Mouse (Mus musculus): ENCODE measurements around the gene Pdk2. TPM values are rescaled to one million over a fixed set of nuclear protein-coding genes. Genes with fewer than 3 reads are reported as not detected.
"Not testable (repeated sequence)": the region's sequence is repeated elsewhere in the genome, so short reads cannot be mapped to it uniquely, and the experiment has no call there.

Pdk2 gene
- polyA plus RNA-seq, 1 experiment from 2014 or later: 46.5 TPM

- H3K4me1 ChIP-seq (ENCODE audit: control insufficient read depth, insufficient read depth, low read length): peaks cover 40% of the 10 kb centered on the region
- not testable (repeated sequence) for ATAC-seq (ENCODE audit: low FRiP score, low TSS enrichment); H3K9me3 ChIP-seq (ENCODE audit: control insufficient read depth, low read length); H3K27ac ChIP-seq (ENCODE audit: low read depth, low read length); H3K36me3 ChIP-seq (ENCODE audit: control insufficient read depth, insufficient read depth, low read length); H3K27me3 ChIP-seq (ENCODE audit: control insufficient read depth, insufficient read depth, low read length)
- WGBS: 13% methylated on average over 4 of the region's 4 CpGs
- H3K4me2 ChIP-seq (replicated peaks; ENCODE audit: low read depth, low read length): peak overlapping the region; percentile 90
- peak overlapping the region; percentile 75 for H3K4me3 ChIP-seq (ENCODE audit: low read length)
- peak overlapping the region; percentile 89; the same call in 1 of the 2 replicates for H3K9ac ChIP-seq (ENCODE audit: low read depth, low read length)
Observed at GRCm38 (mm10) chr11:95010841-95011403, 30.2 kb downstream of the Pdk2 start.

DNA sequence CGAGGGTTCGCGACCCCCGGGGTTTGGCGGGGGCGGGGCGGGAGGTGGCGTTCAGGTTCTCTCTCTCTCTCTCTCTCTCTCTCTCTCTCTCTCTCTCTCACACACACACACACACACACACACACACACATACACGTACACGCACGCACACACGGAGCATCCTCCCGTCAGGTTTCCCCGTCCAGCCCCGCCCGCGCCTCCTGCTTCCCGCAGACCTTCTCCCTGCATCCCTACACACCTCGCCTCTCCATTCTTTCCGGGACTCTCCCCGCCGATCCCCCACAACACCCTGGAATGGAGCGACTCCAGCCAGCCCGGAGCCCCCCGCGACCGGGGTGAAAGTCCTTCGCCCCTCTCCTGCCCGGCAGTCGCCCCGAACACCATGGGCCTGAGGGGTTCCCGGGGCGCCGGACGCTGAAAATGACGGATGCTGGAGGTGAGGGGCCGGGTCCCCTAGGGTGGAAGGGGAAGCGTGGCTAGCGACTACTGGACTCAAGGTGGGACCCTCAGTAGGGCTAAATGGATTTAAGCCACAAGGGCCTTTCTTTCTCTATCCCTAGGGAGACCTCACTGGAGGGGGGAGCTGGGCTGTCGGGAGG, 30.9 kb downstream of the Pdk2 start:
- peak overlapping the region; percentile 75 for H3K4me3 ChIP-seq (ENCODE audit: low read length)
- no peaks in the 10 kb centered on the region for H3K27me3 ChIP-seq (ENCODE audit: control insufficient read depth, insufficient read depth, low read length)
- H3K36me3 ChIP-seq (ENCODE audit: control insufficient read depth, insufficient read depth, low read length): peaks cover 9% of the 10 kb centered on the region; the same call in 1 of the 2 replicates
- no peaks in the 10 kb centered on the region for H3K9me3 ChIP-seq (ENCODE audit: control insufficient read depth, low read length)
- H3K4me1 ChIP-seq (ENCODE audit: control insufficient read depth, insufficient read depth, low read length): peaks cover 43% of the 10 kb centered on the region
- peak overlapping the region; percentile 95 for H3K27ac ChIP-seq (ENCODE audit: low read depth, low read length)
- WGBS: under 1% methylated on average over 39 of the region's 40 CpGs
- peak overlapping the region; percentile 90 for H3K4me2 ChIP-seq (replicated peaks; ENCODE audit: low read depth, low read length)
- ATAC-seq (ENCODE audit: low FRiP score, low TSS enrichment): 0 out of 2 replicates have a peak, but pooled peaks have one; percentile 17
- H3K9ac ChIP-seq (ENCODE audit: low read depth, low read length): peak overlapping the region; percentile 89

DNA sequence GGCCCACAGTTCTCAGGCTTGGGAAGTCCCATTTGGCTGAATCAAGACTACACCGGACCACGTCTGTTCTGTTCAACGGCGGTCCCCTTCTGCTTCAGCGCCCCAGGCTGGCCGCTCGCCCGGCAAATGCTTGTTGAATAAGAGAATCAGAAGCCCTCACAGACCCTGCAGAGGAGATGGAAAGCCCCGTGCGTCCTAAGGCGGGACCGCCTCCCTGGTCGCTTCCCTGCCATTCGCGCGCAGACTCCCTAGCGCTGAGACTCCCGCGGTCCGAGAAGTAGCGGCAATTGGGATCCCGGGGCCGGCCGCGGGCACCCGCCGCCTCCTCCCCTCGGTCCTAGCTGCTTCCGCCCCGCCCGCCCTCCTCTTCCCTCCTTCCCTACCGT, 31.5 kb downstream of the Pdk2 start, which contains the start of gene Samd14:
Gene Samd14 (plus strand): TSS at position 251 of the 386 bp plus-strand sequence.
- WGBS: under 1% methylated on average over 32 of the region's 32 CpGs
- Histone ChIP-seq H3K27ac (ENCODE audit: low read depth, low read length) (peak within 1 kb of the TSS; percentile 95), H3K4me1 (ENCODE audit: control insufficient read depth, insufficient read depth, low read length) (peaks cover 43% of the 10 kb centered on the region), H3K4me2 (replicated peaks; ENCODE audit: low read depth, low read length) (peak within 1 kb of the TSS; percentile 90), H3K4me3 (ENCODE audit: low read length) (peak within 1 kb of the TSS; percentile 75), H3K36me3 (ENCODE audit: control insufficient read depth, insufficient read depth, low read length) (peaks cover 12% of the 10 kb centered on the region; the same call in 1 of the 2 replicates), H3K9ac (ENCODE audit: low read depth, low read length) (peak within 1 kb of the TSS; percentile 89), H3K27me3 (ENCODE audit: control insufficient read depth, insufficient read depth, low read length) (no peaks in the 10 kb centered on the region), H3K9me3 (ENCODE audit: control insufficient read depth, low read length) (no peaks in the 10 kb centered on the region)
- ATAC-seq (ENCODE audit: low FRiP score, low TSS enrichment): peak; percentile 63

GRCm38 (mm10) chr11:95008661-95009628, 32.2 kb downstream of the Pdk2 start:
- 33% methylated on average over 15 of the region's 15 CpGs for WGBS
- Histone ChIP-seq H3K4me2 (replicated peaks; ENCODE audit: low read depth, low read length) (peak overlapping the region; percentile 90), H3K9ac (ENCODE audit: low read depth, low read length) (peak overlapping the region; percentile 89), H3K27ac (ENCODE audit: low read depth, low read length) (peak overlapping the region; percentile 95), H3K4me3 (ENCODE audit: low read length) (peak overlapping the region; percentile 75), H3K36me3 (ENCODE audit: control insufficient read depth, insufficient read depth, low read length) (peaks cover 16% of the 10 kb centered on the region; the same call in 1 of the 2 replicates), H3K27me3 (ENCODE audit: control insufficient read depth, insufficient read depth, low read length) (no peaks in the 10 kb centered on the region), H3K4me1 (ENCODE audit: control insufficient read depth, insufficient read depth, low read length) (peaks cover 40% of the 10 kb centered on the region), H3K9me3 (ENCODE audit: control insufficient read depth, low read length) (no peaks in the 10 kb centered on the region)
- peak; percentile 20 for ATAC-seq (ENCODE audit: low FRiP score, low TSS enrichment)

- Histone ChIP-seq H3K27me3 (ENCODE audit: control insufficient read depth, insufficient read depth, low read length) (no peaks in the 10 kb centered on the region), H3K9ac (ENCODE audit: low read depth, low read length) (no peak overlapping the region), H3K27ac (ENCODE audit: low read depth, low read length) (peak overlapping the region; percentile 60; the same call in 1 of the 2 replicates), H3K4me2 (replicated peaks; ENCODE audit: low read depth, low read length) (no peak overlapping the region), H3K36me3 (ENCODE audit: control insufficient read depth, insufficient read depth, low read length) (peaks cover 29% of the 10 kb centered on the region), H3K4me3 (ENCODE audit: low read length) (no peak overlapping the region), H3K9me3 (ENCODE audit: control insufficient read depth, low read length) (no peaks in the 10 kb centered on the region), H3K4me1 (ENCODE audit: control insufficient read depth, insufficient read depth, low read length) (peaks cover 36% of the 10 kb centered on the region)
- 66% methylated on average over 3 of the region's 3 CpGs for WGBS
- ATAC-seq (ENCODE audit: low FRiP score, low TSS enrichment): no peak
Observed at GRCm38 (mm10) chr11:95007418-95007817, 33.7 kb downstream of the Pdk2 start.

DNA sequence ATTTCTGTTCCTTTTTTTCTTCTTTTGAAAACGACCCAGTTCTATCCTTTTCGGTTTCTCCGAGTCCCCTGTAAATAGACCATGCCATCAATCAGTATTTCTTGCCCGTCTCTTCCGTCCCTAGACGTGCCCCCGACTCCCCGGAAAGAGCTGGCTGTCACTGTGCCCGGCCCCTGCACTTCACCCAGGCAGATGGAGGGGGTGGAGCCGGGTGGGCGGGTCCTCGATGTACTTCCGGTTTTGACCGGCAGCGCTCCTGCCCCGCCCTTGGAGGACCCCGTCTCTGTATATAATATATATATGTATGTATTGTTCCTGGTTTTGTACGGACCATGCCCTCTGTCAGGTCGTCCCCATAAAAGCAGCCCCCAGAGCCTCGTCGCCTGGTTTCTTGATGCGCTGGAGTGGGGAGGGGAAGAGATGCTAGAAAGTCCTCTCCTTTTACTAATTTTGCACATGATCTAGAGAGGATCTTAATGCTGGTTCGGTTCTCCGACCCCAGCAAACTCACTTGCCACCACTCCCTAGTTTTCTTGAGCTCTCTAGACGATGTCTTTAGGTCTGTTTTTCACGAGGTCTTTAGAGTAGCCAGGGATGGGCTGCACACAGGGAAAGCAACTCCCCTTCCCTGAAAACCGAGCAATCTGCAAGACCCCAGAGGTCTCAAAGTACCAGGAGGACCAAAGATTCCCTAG, 34.5 kb downstream of the Pdk2 start:
- H3K36me3 ChIP-seq (ENCODE audit: control insufficient read depth, insufficient read depth, low read length): peaks cover 36% of the 10 kb centered on the region
- H3K9ac ChIP-seq (ENCODE audit: low read depth, low read length): peak overlapping the region; percentile 38; the same call in 1 of the 2 replicates
- H3K27ac ChIP-seq (ENCODE audit: low read depth, low read length): peak overlapping the region; percentile 60
- peak overlapping the region; percentile 32 for H3K4me3 ChIP-seq (ENCODE audit: low read length)
- peak overlapping the region; percentile 50 for H3K4me2 ChIP-seq (replicated peaks; ENCODE audit: low read depth, low read length)
- H3K27me3 ChIP-seq (ENCODE audit: control insufficient read depth, insufficient read depth, low read length): no peaks in the 10 kb centered on the region
- no peaks in the 10 kb centered on the region for H3K9me3 ChIP-seq (ENCODE audit: control insufficient read depth, low read length)
- peaks cover 28% of the 10 kb centered on the region for H3K4me1 ChIP-seq (ENCODE audit: control insufficient read depth, insufficient read depth, low read length)
- under 1% methylated on average over 27 of the region's 27 CpGs for WGBS
- peak; percentile 56; the same call in 1 of the 2 replicates for ATAC-seq (ENCODE audit: low FRiP score, low TSS enrichment)

DNA sequence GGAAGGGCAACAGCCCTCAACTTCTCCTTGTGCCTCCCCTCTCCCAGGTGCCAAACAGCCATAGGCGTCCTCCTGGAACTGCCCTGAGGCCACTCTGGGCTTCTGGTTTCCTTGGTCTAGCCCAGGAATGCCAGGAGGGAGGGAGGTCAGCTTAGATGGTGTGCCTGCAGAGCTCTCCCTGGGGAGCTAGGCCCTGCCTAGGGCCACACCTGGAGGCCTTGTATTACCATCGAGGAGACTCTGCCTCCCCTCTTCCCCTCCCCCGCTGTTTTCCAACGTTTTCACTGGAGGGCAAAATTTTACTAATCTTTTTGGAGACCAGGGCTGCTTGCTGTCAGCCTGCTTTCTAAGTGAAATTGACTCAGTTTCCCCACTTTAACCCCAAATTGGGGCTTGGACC, 35.1 kb downstream of the Pdk2 start:
- WGBS: 28% methylated on average over 4 of the region's 4 CpGs
- no peak for ATAC-seq (ENCODE audit: low FRiP score, low TSS enrichment)
- 0 out of 2 replicates have a peak overlapping the region, but pooled peaks have one; percentile 38 for H3K9ac ChIP-seq (ENCODE audit: low read depth, low read length)
- peak overlapping the region; percentile 30; the same call in 1 of the 2 replicates for H3K27ac ChIP-seq (ENCODE audit: low read depth, low read length)
- no peaks in the 10 kb centered on the region for H3K9me3 ChIP-seq (ENCODE audit: control insufficient read depth, low read length)
- no peaks in the 10 kb centered on the region for H3K27me3 ChIP-seq (ENCODE audit: control insufficient read depth, insufficient read depth, low read length)
- peak overlapping the region; percentile 50 for H3K4me2 ChIP-seq (replicated peaks; ENCODE audit: low read depth, low read length)
- H3K4me3 ChIP-seq (ENCODE audit: low read length): peak overlapping the region; percentile 32
- peaks cover 24% of the 10 kb centered on the region for H3K4me1 ChIP-seq (ENCODE audit: control insufficient read depth, insufficient read depth, low read length)
- H3K36me3 ChIP-seq (ENCODE audit: control insufficient read depth, insufficient read depth, low read length): peaks cover 40% of the 10 kb centered on the region

DNA sequence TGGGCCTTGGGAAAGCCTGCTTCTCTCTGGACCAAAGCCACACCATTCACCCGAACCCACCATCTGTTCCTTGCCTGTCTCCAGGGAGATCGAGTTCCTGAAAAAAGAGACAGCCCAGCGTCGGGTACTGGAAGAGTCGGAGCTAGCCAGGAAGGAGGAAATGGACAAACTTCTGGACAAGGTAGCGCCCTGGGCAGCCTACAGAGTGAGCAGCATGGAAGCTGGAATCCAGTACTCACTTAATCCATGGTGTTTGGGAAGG, 36.3 kb downstream of the Pdk2 start:
- no peaks in the 10 kb centered on the region for H3K9me3 ChIP-seq (ENCODE audit: control insufficient read depth, low read length)
- no peak overlapping the region for H3K9ac ChIP-seq (ENCODE audit: low read depth, low read length)
- no peak overlapping the region for H3K4me3 ChIP-seq (ENCODE audit: low read length)
- 42% methylated on average over 6 of the region's 6 CpGs for WGBS
- H3K4me2 ChIP-seq (replicated peaks; ENCODE audit: low read depth, low read length): no peak overlapping the region
- H3K27me3 ChIP-seq (ENCODE audit: control insufficient read depth, insufficient read depth, low read length): no peaks in the 10 kb centered on the region
- peaks cover 49% of the 10 kb centered on the region for H3K36me3 ChIP-seq (ENCODE audit: control insufficient read depth, insufficient read depth, low read length)
- H3K27ac ChIP-seq (ENCODE audit: low read depth, low read length): no peak overlapping the region
- no peak for ATAC-seq (ENCODE audit: low FRiP score, low TSS enrichment)
- peaks cover 30% of the 10 kb centered on the region for H3K4me1 ChIP-seq (ENCODE audit: control insufficient read depth, insufficient read depth, low read length)
